Mouse (Mus musculus): ENCODE results near the gene Eif2d.

The Eif2d gene

GRCm38 (mm10) chr1:131184253-131184955, 31.4 kb downstream of the Eif2d start:
- DNase-seq (ENCODE audit: extremely low spot score, low read depth, low spot score), result no peak

- DNase-seq (ENCODE audit: extremely low spot score, low read depth, low spot score), result no peak
These were observed 32.1 kb downstream of the Eif2d start for GRCm38 (mm10) chr1:131184956-131185660.

- no peak for DNase-seq (ENCODE audit: extremely low spot score, low read depth, low spot score)
These were observed 33.0 kb downstream of the Eif2d start for GRCm38 (mm10) chr1:131185821-131186506.

GRCm38 (mm10) chr1:131186995-131187394, 34.0 kb downstream of the Eif2d start:
- DNase-seq (ENCODE audit: extremely low spot score, low read depth, low spot score), result no peak

- DNase-seq (ENCODE audit: extremely low spot score, low read depth, low spot score), result no peak
These were observed 34.9 kb downstream of the Eif2d start for GRCm38 (mm10) chr1:131187856-131188255.

GRCm38 (mm10) chr1:131188655-131189054, 35.7 kb downstream of the Eif2d start:
- DNase-seq (ENCODE audit: extremely low spot score, low read depth, low spot score), result no peak

GRCm38 (mm10) chr1:131193746-131194145, 40.8 kb downstream of the Eif2d start:
- no peak for DNase-seq (ENCODE audit: extremely low spot score, low read depth, low spot score)

- DNase-seq (ENCODE audit: extremely low spot score, low read depth, low spot score), result no peak
These were observed 42.7 kb downstream of the Eif2d start for GRCm38 (mm10) chr1:131195653-131196052.

- no peak for DNase-seq (ENCODE audit: extremely low spot score, low read depth, low spot score)
These were observed 43.1 kb downstream of the Eif2d start for GRCm38 (mm10) chr1:131196107-131196506.

- DNase-seq (ENCODE audit: extremely low spot score, low read depth, low spot score), result no peak
These were observed 45.5 kb downstream of the Eif2d start for GRCm38 (mm10) chr1:131198417-131198960.

- no peak for DNase-seq (ENCODE audit: extremely low spot score, low read depth, low spot score)
These were observed 46.3 kb downstream of the Eif2d start for GRCm38 (mm10) chr1:131199118-131199821.

- no peak for DNase-seq (ENCODE audit: extremely low spot score, low read depth, low spot score)
These were observed 47.0 kb downstream of the Eif2d start for GRCm38 (mm10) chr1:131199976-131200375.

GRCm38 (mm10) chr1:131200588-131200987, 47.6 kb downstream of the Eif2d start:
- no peak for DNase-seq (ENCODE audit: extremely low spot score, low read depth, low spot score)

- no peak for DNase-seq (ENCODE audit: extremely low spot score, low read depth, low spot score)
These were observed 48.4 kb downstream of the Eif2d start for GRCm38 (mm10) chr1:131201391-131201790.

- DNase-seq (ENCODE audit: extremely low spot score, low read depth, low spot score), result no peak
These were observed 51.5 kb downstream of the Eif2d start for GRCm38 (mm10) chr1:131204461-131204860.

GRCm38 (mm10) chr1:131206342-131206741, 53.4 kb downstream of the Eif2d start:
- no peak for DNase-seq (ENCODE audit: extremely low spot score, low read depth, low spot score)

GRCm38 (mm10) chr1:131207531-131207930, 54.5 kb downstream of the Eif2d start:
- DNase-seq (ENCODE audit: extremely low spot score, low read depth, low spot score), result no peak

- DNase-seq (ENCODE audit: extremely low spot score, low read depth, low spot score), result no peak
These were observed 55.1 kb downstream of the Eif2d start for GRCm38 (mm10) chr1:131208081-131208480.

GRCm38 (mm10) chr1:131208800-131209199, 55.8 kb downstream of the Eif2d start:
- DNase-seq (ENCODE audit: extremely low spot score, low read depth, low spot score), result no peak

- no peak for DNase-seq (ENCODE audit: extremely low spot score, low read depth, low spot score)
These were observed 57.0 kb downstream of the Eif2d start for GRCm38 (mm10) chr1:131209971-131210426.

- DNase-seq (ENCODE audit: extremely low spot score, low read depth, low spot score), result no peak
These were observed 58.7 kb downstream of the Eif2d start for GRCm38 (mm10) chr1:131211655-131212054.

All from hindlimb bud, embryonic 11.5 days (tissue).